Mouse (Mus musculus) CD4-positive, CD25-positive, alpha-beta regulatory T cell, adult 9 weeks (primary cell): ENCODE data around the gene Olfr994. TPM values are rescaled to one million over a fixed set of nuclear protein-coding genes. Genes with fewer than 3 reads are reported as not detected.

Source experiments
- polyA plus RNA-seq: library from polyadenylated mRNA; unstranded; fragments of 100-300 nt; shearing (Covaris generic); gene quantifications from one replicate; pipeline ENCODE4 v1.2.1, GENCODE M21; 2017

The Olfr994 gene
- polyA plus RNA-seq: not detected

GRCm38 (mm10) chr2:85436351-85436750 is at the start of gene Olfr994:
Gene Olfr994, minus strand, starts transcription at chr2:85436451.

GRCm38 (mm10) chr2:85443539-85443938 is 7.3 kb upstream of the Olfr994 start, which contains the start of gene Olfr995:
Gene Olfr995, minus strand, starts transcription at chr2:85443639.

GRCm38 (mm10) chr2:85414777-85415176 is 21.5 kb downstream of the Olfr994 start, which contains the start of gene Olfr993:
Gene Olfr993, minus strand, starts transcription at chr2:85414877.

GRCm38 (mm10) chr2:85409369-85409768 is 26.9 kb downstream of the Olfr994 start, which contains the start of gene Olfr992:
Gene Olfr992, minus strand, starts transcription at chr2:85409469.

Other genes with a start within 250 kb of the Olfr994 start
- gene Lrrc55, start 239.3 kb downstream of the Olfr994 start, polyA plus RNA-seq: not detected
- not detected for gene Olfr987, start 97.1 kb downstream of the Olfr994 start, polyA plus RNA-seq
- gene Olfr988, start 73.2 kb downstream of the Olfr994 start, polyA plus RNA-seq: not detected
- not detected for gene Olfr992, start 27.0 kb downstream of the Olfr994 start, polyA plus RNA-seq
- gene Olfr993, start 21.6 kb downstream of the Olfr994 start, polyA plus RNA-seq: not detected
- not detected for gene Olfr995, start 7.2 kb upstream of the Olfr994 start, polyA plus RNA-seq
- gene 4833423E24Rik, start 82.6 kb upstream of the Olfr994 start, polyA plus RNA-seq: not detected
- not detected for gene Olfr996, start 142.8 kb upstream of the Olfr994 start, polyA plus RNA-seq
- not detected for gene Olfr998, start 152.5 kb upstream of the Olfr994 start, polyA plus RNA-seq
- not detected for gene Olfr1000, start 175.5 kb upstream of the Olfr994 start, polyA plus RNA-seq
- not detected for gene Olfr1002, start 214.3 kb upstream of the Olfr994 start, polyA plus RNA-seq
- not detected for gene Olfr154, start 228.0 kb upstream of the Olfr994 start, polyA plus RNA-seq
- gene Olfr1006, start 242.3 kb upstream of the Olfr994 start, polyA plus RNA-seq: not detected